Mouse (Mus musculus): ENCODE measurements around the gene Klf12.

DNA sequence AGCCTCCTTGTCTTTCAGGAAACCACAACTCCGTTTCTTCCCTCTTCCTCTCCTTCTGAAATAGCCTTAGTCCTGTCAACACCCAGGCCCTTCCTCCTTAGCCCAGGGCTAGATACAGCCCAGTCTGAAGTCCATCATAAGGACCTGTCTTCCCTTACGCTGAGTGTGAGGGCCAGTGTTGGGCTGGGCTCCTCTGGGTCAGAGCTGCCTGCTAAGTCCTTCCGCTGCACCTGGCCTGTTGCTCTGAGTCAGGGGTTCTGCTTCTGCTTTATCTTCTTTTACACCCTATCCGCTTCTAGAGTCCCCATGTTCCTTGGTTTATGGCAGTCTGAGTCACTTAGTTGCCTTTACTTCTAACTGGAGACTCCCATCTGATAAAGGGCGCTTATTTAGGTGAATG lies 351.0 kb downstream of the Klf12 start:
- TF ChIP-seq CTCF (IDR thresholded peaks at IDR 0.05; ENCODE audit: borderline replicate concordance, control insufficient read depth, extremely low read depth, insufficient read depth, low read length, poor library complexity) (no peak), POLR2A (IDR thresholded peaks at IDR 0.05; ENCODE audit: control insufficient read depth, extremely low read depth, insufficient read depth, low read length, poor library complexity) (no peak)

Data from thymus, adult 2 months (tissue).